Mouse (Mus musculus): ENCODE measurements around the gene Pde3a.

Pde3a gene

DNA sequence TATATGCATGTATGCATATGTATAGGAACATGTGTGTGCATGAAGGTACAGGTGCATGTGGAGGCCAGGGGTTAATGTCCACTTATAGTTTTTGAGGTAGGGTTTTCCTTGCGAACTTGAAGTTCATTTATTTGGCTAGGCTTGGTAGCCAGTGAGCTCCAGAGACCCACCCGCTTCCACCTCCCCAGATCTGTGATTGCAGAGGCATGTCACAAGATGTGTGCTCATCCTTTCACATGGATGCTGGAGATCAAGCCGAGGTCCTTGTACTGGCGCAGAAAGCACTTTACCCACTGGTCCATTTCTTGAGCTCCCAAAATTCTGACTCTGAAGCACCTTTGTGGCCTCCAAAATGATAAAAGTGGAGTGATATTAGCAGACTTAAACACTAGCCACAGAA, 245.8 kb downstream of the Pde3a start:
- DNase-seq (ENCODE audit: low read depth, low spot score) = no peak

DNA sequence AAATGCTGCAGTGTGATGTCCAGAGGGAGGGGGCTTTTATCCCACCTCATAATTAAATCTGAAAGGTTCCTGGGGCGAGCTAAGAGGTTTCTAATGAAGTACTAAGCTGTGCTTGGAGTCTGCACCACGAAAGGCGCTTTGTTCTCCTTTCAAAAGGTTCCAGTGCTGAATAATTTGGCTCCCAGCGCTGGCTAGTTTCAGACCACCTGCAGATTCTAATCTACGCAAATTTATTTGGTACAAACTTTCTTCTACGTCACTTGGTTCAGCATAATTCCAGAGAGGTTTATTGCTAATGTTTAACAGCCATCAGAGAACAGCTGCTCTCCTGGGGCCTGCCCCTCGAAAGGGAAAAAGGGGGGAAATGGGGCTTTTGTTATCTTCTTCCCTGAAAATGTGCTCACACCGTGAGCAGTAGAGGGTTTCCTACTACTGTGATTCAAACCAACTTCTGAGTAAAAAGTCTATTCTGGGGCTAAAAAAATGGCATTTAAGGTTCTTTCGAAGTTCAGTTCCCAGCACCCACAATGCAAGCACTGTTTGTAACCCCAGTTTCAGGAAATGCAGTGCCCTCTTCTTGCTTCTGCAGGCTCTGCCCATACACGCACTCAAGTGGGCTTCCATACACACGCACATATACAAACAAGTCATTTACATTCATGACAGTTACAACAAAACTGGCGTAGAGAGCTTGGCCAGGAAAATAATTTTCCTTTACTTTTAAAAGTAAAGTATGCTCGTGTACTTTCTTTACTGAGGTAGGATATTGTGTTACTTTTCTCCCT, 246.8 kb downstream of the Pde3a start:
- peak; percentile 11 for DNase-seq (ENCODE audit: low read depth, low spot score)

DNA sequence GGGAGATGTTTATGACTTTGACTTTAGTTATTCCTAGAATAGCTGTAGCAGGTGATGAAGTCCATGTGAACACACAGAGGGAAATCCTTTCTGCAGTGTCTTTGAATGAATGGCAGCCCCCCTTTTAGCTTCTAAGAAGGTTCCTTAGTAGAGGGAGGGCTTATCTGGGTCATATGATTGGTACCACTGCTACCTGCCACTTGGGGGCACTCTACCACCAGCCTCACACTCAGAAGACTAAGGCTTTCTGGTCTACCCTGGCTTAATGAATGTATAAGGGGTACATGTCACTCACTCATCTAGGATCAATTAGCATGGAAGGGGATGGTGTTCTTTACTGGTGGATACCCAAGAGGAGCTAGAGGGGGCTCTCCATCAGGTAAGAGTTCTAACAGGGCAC, 250.4 kb downstream of the Pde3a start:
- DNase-seq (ENCODE audit: low read depth, low spot score) = peak; percentile 7

DNA sequence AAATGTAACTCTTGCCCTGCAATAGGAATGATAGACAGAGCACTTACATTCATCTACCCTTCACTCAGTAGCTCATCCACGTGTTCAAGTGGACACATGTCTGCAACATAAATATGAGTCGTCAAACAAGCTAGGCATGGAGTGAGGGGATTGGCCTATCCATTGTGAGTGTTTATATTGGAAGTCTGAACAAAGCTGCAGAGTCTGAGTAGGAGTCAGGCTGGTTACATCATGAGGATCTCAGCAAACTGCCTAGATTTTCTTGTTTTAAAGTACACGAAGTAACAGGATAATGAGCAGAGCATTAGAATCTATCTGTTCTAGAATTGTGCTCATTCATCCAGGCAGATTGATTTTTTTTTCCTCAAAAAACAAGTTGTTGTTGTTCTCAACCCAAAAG, 252.1 kb downstream of the Pde3a start:
- DNase-seq (ENCODE audit: low read depth, low spot score) = peak; percentile 51

DNA sequence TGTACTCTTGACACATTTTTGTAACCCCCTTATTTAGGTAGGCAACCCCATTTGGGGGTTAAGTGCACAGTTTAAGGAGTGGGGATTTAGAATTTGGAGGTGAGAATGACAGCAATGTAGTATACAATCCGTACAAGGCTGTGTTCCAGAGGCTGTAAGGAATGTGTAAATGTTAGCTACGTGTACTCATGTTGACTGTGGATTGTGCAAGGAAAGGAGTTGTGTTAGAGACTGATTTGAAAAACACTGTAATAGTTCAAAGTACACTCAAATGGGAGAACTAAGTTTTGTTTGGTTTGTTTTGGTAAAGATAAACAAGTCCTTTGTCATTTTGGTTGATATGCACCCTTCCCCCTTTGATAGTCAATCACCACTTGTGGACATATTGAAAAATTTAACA, 273.5 kb downstream of the Pde3a start:
- no peak for DNase-seq (ENCODE audit: low read depth, low spot score)

DNA sequence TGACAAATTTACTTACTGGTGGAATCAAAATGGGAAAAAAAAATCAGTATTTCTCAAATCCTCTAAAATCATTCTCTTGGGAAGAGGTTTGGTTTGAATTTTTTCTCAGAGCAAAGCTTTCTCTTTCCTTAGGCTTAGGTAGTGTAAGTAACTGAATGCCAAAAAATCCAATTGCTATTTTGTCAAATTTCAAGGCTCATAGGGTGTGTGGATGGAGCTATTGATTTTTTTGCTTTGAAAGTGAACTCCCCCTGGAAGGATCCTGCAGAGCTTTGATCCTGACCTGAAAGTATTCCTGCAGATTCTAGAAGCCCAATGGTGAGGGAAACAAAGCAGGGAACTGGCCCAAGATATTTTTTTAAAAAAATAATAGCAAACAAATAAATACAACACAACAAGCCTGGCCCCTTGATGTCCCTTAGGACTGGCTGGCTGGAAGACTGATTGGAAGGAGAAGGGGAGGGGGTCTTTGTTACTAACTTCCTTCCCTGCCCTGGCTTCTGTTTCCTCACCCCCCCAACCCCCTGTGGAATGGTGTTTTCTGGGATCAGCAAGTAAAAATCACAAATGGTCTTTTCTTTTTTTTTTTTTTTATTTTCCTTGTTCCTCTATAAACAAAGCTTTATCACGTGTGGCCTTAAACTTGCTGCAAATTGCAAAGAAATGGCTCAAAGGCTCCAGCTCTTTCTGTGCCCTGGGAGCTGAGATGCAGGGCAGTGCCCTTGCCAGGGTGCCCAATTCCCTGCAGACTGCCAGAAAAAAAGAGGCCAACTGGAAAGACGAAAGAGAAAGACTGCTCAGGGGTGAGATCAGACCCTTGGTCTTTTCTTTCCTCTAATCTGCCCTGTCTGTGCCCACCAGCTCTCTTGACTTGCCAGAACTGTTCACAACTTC, 274.9 kb downstream of the Pde3a start, which contains the start of gene Slco1c1:
TSS of gene Slco1c1 (plus strand) at position 622 of the 894 bp plus-strand sequence.
- DNase-seq (ENCODE audit: low read depth, low spot score) = peak; percentile 5

DNA sequence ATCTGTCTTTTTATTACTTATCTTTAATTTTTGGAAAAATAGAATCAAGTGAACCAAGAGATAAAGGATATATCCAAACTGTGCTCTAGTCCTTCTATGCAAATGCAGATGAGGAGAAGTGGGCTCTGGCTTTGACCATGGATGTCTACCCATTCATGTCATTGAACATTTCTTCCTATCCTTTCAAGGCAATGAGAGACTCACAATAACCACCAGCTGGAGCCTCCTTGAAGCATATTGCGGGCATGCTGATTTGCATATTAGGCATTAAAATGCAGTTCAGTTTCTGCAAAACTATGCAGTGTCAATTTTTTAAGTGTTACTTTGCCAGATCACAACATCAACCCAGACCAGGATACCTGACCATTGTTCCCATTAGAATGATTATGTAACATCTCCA, 276.7 kb downstream of the Pde3a start:
- peak; percentile 13 for DNase-seq (ENCODE audit: low read depth, low spot score)

DNA sequence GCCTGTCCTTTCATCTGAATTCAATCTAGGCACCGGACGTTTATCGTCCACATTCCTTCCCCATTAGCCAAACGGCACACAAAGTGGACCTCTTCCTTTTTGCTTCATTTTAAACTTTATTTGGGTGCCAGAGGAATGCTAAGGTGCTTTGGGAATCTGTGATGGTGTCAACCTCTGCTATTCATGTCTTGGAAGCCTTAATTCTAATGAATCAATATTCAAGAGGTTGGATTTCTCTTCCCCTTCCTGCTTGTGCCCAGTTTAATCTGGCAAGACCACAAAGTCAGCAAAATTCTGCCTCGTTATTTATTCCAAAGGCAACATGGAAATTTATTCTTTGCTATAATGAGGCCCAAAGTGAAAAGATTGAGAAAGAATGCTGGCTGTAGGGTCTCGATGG, 281.8 kb downstream of the Pde3a start:
- no peak for DNase-seq (ENCODE audit: low read depth, low spot score)

DNA sequence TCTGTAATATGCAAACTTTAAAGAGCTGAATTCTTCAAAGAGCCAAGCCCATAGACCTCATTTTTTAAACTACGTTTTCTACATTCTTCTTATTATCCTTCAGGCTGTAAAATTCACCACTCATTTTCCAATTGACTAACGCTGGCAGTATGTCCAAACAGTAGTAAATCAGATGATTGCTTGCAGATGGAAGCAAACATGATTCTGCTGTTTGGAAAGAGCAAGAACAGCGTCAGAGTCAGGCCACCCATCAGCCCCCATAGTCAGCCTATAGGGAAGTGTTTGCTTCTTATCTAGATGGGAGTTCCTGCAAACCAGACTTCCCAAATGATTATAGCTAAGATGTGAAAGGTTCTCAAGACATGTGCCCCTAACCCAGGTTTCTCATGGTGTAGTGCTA, 288.2 kb downstream of the Pde3a start:
- no peak for DNase-seq (ENCODE audit: low read depth, low spot score)

DNA sequence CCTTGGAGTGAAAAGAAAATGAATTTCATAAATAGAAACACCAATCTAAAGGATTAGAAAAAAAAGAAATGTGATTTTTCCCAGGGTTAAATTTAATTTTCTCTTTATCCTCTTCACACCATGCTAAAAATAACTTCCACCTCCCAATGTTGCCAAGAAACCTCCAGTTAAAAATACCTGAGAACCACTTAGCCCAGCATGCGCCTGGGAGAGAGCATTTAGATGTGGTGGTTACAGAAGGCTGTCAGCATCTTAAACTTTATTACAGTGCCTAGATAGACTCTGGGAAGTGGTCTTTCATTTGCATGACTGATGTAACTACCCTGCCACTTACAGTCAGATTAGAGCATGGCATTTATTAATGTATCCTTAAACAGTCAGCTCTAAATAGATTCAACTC, 292.1 kb downstream of the Pde3a start:
- DNase-seq (ENCODE audit: low read depth, low spot score) = peak; percentile 62

DNA sequence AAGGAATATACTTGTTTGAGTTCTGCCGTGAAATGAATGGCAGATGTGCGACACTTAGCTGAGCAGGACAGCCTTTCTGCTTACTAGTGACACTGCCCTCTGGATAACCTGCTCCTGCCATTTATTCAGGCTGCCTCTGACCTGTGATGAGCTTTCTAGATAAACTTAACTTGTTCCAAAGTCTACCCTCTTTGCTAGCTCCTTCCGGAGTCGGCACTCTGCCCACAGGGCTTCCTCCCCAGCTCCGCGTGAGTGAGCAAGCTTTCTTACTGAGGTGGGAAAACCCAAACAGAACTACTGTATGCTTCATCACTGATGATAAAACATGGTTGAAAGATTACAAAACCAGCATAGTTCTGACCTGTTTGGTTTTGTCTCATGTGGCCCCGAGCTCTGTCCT, 294.3 kb downstream of the Pde3a start:
- DNase-seq (ENCODE audit: low read depth, low spot score) = peak; percentile 9
